15 mouse cellular contexts compared by ENCODE assay signal in genomic region chr19:60598025-60598697, GRCm38 (mm10).
"Had no signal": no experiment of that assay in that cellular context is flagged by ENCODE, and none has a peak within 500 bp of the region (broad histone marks: within the 10 kb centered on the region; RNA-seq: fewer than 3 reads in every experiment).

No protein-coding gene starts in this region.

- H3K9me3 ChIP-seq: intestine, embryonic 15.5 days; limb, embryonic 15.5 days; midbrain, embryonic 10.5 days; neural tube, embryonic 13.5 days had no signal

- H3K9ac ChIP-seq: intestine, embryonic 15.5 days; limb, embryonic 15.5 days; liver, embryonic 14.5 days; neural tube, embryonic 13.5 days had no signal

- H3K4me1 ChIP-seq: intestine, embryonic 15.5 days; limb, embryonic 15.5 days; midbrain, embryonic 10.5 days; neural tube, embryonic 13.5 days had no signal

- H3K4me2 ChIP-seq: intestine, embryonic 15.5 days; limb, embryonic 15.5 days; neural tube, embryonic 13.5 days had no signal

- H3K36me3 ChIP-seq: intestine, embryonic 15.5 days; limb, embryonic 15.5 days; midbrain, embryonic 10.5 days; neural tube, embryonic 13.5 days had no signal

- ATAC-seq: intestine, embryonic 15.5 days had no signal

- DNase-seq: kidney, adult 18-20 months; kidney, postnatal 14 days; layer of hippocampus, postnatal 36 days; lung, adult 2 months; lung, postnatal 10 days; lung, postnatal 4 days; midbrain, embryonic 14.5 days; right cerebral cortex, postnatal 14 days; thymus, postnatal 4 days had no signal

- H3K27ac ChIP-seq: intestine, embryonic 15.5 days; limb, embryonic 15.5 days; liver, embryonic 14.5 days; midbrain, embryonic 10.5 days; neural tube, embryonic 13.5 days; stomach, postnatal 0 days had no signal

- H3K4me3 ChIP-seq: intestine, embryonic 15.5 days; limb, embryonic 15.5 days; midbrain, embryonic 10.5 days; neural tube, embryonic 13.5 days had no signal

- H3K27me3 ChIP-seq: intestine, embryonic 15.5 days; limb, embryonic 15.5 days; neural tube, embryonic 13.5 days had no signal
